Mouse (Mus musculus): ENCODE data around the gene Lipc. TPM values are rescaled to one million over a fixed set of nuclear protein-coding genes. Genes with fewer than 3 reads are reported as not detected.
A peak's percentile ranks its signal among the peaks of the same experiment; 100 is the strongest.

The Lipc gene
- polyA plus RNA-seq, 1 experiment from 2014 or later: 0.90 TPM

GRCm38 (mm10) chr9:70892627-70893026 lies 59.4 kb downstream of the Lipc start:
- 85% methylated on average over 5 of the region's 5 CpGs for WGBS
- ATAC-seq (ENCODE audit: insufficient number of reproducible peaks, insufficient read depth, low FRiP score, low read depth): no peak
- no peak overlapping the region for H3K9ac ChIP-seq (replicated peaks; ENCODE audit: low read depth, low read length)
- no peaks in the 10 kb centered on the region for H3K27me3 ChIP-seq (ENCODE audit: control insufficient read depth, insufficient read depth, low read length)
- no peak overlapping the region for H3K27ac ChIP-seq (ENCODE audit: low read length)
- no peaks in the 10 kb centered on the region for H3K36me3 ChIP-seq (ENCODE audit: control insufficient read depth, insufficient read depth, low read length)
- H3K4me1 ChIP-seq (ENCODE audit: control insufficient read depth, insufficient read depth, low read length): peaks cover 3% of the 10 kb centered on the region; the same call in 1 of the 2 replicates
- H3K4me3 ChIP-seq (ENCODE audit: low read depth, low read length): no peak overlapping the region
- H3K9me3 ChIP-seq (ENCODE audit: control insufficient read depth, low read depth, low read length): no peaks in the 10 kb centered on the region
- no peak overlapping the region for H3K4me2 ChIP-seq (replicated peaks; ENCODE audit: low read depth, low read length)

- ATAC-seq (ENCODE audit: insufficient number of reproducible peaks, insufficient read depth, low FRiP score, low read depth): no peak
Measured at GRCm38 (mm10) chr9:70891431-70892133, 60.4 kb downstream of the Lipc start.

GRCm38 (mm10) chr9:70890736-70891135 lies 61.3 kb downstream of the Lipc start:
- no peaks in the 10 kb centered on the region for H3K9me3 ChIP-seq (ENCODE audit: control insufficient read depth, low read depth, low read length)
- WGBS: 86% methylated on average over 7 of the region's 7 CpGs
- H3K4me2 ChIP-seq (replicated peaks; ENCODE audit: low read depth, low read length): no peak overlapping the region
- ATAC-seq (ENCODE audit: insufficient number of reproducible peaks, insufficient read depth, low FRiP score, low read depth): no peak
- no peak overlapping the region for H3K9ac ChIP-seq (replicated peaks; ENCODE audit: low read depth, low read length)
- H3K4me3 ChIP-seq (ENCODE audit: low read depth, low read length): no peak overlapping the region
- no peaks in the 10 kb centered on the region for H3K27me3 ChIP-seq (ENCODE audit: control insufficient read depth, insufficient read depth, low read length)
- no peaks in the 10 kb centered on the region for H3K36me3 ChIP-seq (ENCODE audit: control insufficient read depth, insufficient read depth, low read length)
- peak overlapping the region; percentile 48; the same call in 1 of the 2 replicates for H3K27ac ChIP-seq (ENCODE audit: low read length)
- peaks cover 3% of the 10 kb centered on the region; the same call in 1 of the 2 replicates for H3K4me1 ChIP-seq (ENCODE audit: control insufficient read depth, insufficient read depth, low read length)

More at GRCm38 (mm10) chr9:70891431-70892133, 60.4 kb downstream of the Lipc start:
- Histone ChIP-seq H3K4me1 (ENCODE audit: control insufficient read depth, insufficient read depth, low read length) (peaks cover 3% of the 10 kb centered on the region; the same call in 1 of the 2 replicates), H3K4me2 (replicated peaks; ENCODE audit: low read depth, low read length) (no peak overlapping the region), H3K9ac (replicated peaks; ENCODE audit: low read depth, low read length) (no peak overlapping the region), H3K27ac (ENCODE audit: low read length) (no peak overlapping the region), H3K27me3 (ENCODE audit: control insufficient read depth, insufficient read depth, low read length) (no peaks in the 10 kb centered on the region), H3K4me3 (ENCODE audit: low read depth, low read length) (no peak overlapping the region), H3K36me3 (ENCODE audit: control insufficient read depth, insufficient read depth, low read length) (no peaks in the 10 kb centered on the region), H3K9me3 (ENCODE audit: control insufficient read depth, low read depth, low read length) (no peaks in the 10 kb centered on the region)
- 49% methylated on average over 8 of the region's 8 CpGs for WGBS

DNA sequence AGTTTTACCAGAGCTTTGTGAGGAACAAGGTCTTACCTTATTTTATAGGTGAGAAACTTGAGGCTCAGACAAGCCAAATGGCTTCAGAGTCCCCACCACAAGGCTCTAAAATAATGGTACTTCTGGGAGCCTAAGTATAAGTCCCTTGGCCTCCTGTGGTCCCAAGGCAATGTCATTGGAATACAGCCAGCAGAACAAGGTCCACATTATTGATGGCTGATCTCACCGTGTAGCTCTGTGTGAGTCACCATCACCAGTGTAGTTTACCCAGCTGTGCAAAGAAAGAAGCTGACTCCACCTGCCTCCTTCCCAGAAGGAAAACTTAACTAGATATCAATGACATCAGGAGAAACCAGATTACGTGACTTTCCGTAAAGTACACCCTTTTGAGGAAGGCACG lies 63.1 kb downstream of the Lipc start:
- Histone ChIP-seq H3K9me3 (ENCODE audit: control insufficient read depth, low read depth, low read length) (no peaks in the 10 kb centered on the region), H3K36me3 (ENCODE audit: control insufficient read depth, insufficient read depth, low read length) (no peaks in the 10 kb centered on the region), H3K4me3 (ENCODE audit: low read depth, low read length) (no peak overlapping the region), H3K9ac (replicated peaks; ENCODE audit: low read depth, low read length) (no peak overlapping the region), H3K27ac (ENCODE audit: low read length) (peak overlapping the region; percentile 91), H3K4me2 (replicated peaks; ENCODE audit: low read depth, low read length) (no peak overlapping the region), H3K4me1 (ENCODE audit: control insufficient read depth, insufficient read depth, low read length) (peaks cover 3% of the 10 kb centered on the region; the same call in 1 of the 2 replicates), H3K27me3 (ENCODE audit: control insufficient read depth, insufficient read depth, low read length) (no peaks in the 10 kb centered on the region)
- WGBS: 57% methylated on average over 4 of the region's 4 CpGs
- ATAC-seq (ENCODE audit: insufficient number of reproducible peaks, insufficient read depth, low FRiP score, low read depth): peak; percentile 92

DNA sequence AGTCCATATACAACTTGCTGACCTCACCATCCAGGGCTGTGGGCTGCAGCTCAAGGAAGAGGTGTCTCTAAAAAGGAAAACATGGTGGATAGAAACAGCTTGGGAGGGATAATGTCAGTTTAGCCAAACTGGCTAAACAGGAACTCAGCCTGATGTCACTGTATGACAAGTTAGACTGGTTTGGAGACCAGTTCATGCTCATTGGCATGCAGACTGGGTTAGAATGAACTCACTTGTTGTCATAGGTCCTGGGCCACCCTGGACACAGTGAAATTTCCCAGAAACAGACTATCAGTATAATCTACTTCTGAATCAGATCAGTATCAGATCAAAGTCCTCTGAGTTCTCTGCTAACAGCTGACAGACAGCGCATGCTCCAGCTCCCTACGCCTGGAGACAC lies 63.5 kb downstream of the Lipc start:
- Histone ChIP-seq H3K4me2 (replicated peaks; ENCODE audit: low read depth, low read length) (no peak overlapping the region), H3K27me3 (ENCODE audit: control insufficient read depth, insufficient read depth, low read length) (no peaks in the 10 kb centered on the region)

GRCm38 (mm10) chr9:70881982-70882381 lies 70.0 kb downstream of the Lipc start:
- 47% methylated on average over 5 of the region's 5 CpGs for WGBS
- ATAC-seq (ENCODE audit: insufficient number of reproducible peaks, insufficient read depth, low FRiP score, low read depth): no peak
- H3K27ac ChIP-seq (ENCODE audit: low read length): no peak overlapping the region
- no peaks in the 10 kb centered on the region for H3K36me3 ChIP-seq (ENCODE audit: control insufficient read depth, insufficient read depth, low read length)
- no peaks in the 10 kb centered on the region for H3K27me3 ChIP-seq (ENCODE audit: control insufficient read depth, insufficient read depth, low read length)
- no peak overlapping the region for H3K4me3 ChIP-seq (ENCODE audit: low read depth, low read length)
- H3K9me3 ChIP-seq (ENCODE audit: control insufficient read depth, low read depth, low read length): no peaks in the 10 kb centered on the region
- H3K4me1 ChIP-seq (ENCODE audit: control insufficient read depth, insufficient read depth, low read length): no peaks in the 10 kb centered on the region
- no peak overlapping the region for H3K9ac ChIP-seq (replicated peaks; ENCODE audit: low read depth, low read length)
- no peak overlapping the region for H3K4me2 ChIP-seq (replicated peaks; ENCODE audit: low read depth, low read length)

More for the DNA sequence above, 63.5 kb downstream of the Lipc start:
- H3K36me3 ChIP-seq (ENCODE audit: control insufficient read depth, insufficient read depth, low read length): no peaks in the 10 kb centered on the region
- ATAC-seq (ENCODE audit: insufficient number of reproducible peaks, insufficient read depth, low FRiP score, low read depth): peak; percentile 63
- WGBS: 79% methylated on average over 2 of the region's 2 CpGs
- H3K9me3 ChIP-seq (ENCODE audit: control insufficient read depth, low read depth, low read length): no peaks in the 10 kb centered on the region
- no peak overlapping the region for H3K4me3 ChIP-seq (ENCODE audit: low read depth, low read length)
- peaks cover 3% of the 10 kb centered on the region; the same call in 1 of the 2 replicates for H3K4me1 ChIP-seq (ENCODE audit: control insufficient read depth, insufficient read depth, low read length)
- no peak overlapping the region for H3K9ac ChIP-seq (replicated peaks; ENCODE audit: low read depth, low read length)
- H3K27ac ChIP-seq (ENCODE audit: low read length): peak overlapping the region; percentile 91

DNA sequence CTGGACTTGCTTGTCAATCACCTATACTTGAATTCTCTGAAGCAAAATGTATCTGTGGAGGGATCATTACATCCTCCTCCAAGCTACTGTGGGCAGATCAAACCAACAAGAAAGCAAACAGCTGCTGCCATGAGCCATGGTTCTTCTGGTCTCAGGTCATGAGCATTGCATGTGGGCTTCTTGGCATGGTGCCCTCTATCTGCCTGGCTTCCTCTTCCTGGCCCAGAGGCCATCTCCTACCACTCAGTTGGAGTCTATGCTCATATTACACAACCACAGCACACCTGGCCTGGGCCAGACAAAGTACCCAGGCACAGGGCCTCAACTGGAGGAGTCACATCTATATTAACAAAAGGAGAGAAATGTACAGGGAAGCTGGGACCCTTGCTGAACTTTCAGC lies 73.2 kb downstream of the Lipc start:
- Histone ChIP-seq H3K9ac (replicated peaks; ENCODE audit: low read depth, low read length) (no peak overlapping the region), H3K4me3 (ENCODE audit: low read depth, low read length) (no peak overlapping the region), H3K4me2 (replicated peaks; ENCODE audit: low read depth, low read length) (no peak overlapping the region), H3K27me3 (ENCODE audit: control insufficient read depth, insufficient read depth, low read length) (no peaks in the 10 kb centered on the region), H3K9me3 (ENCODE audit: control insufficient read depth, low read depth, low read length) (no peaks in the 10 kb centered on the region), H3K27ac (ENCODE audit: low read length) (no peak overlapping the region), H3K36me3 (ENCODE audit: control insufficient read depth, insufficient read depth, low read length) (no peaks in the 10 kb centered on the region), H3K4me1 (ENCODE audit: control insufficient read depth, insufficient read depth, low read length) (no peaks in the 10 kb centered on the region)
- no peak for ATAC-seq (ENCODE audit: insufficient number of reproducible peaks, insufficient read depth, low FRiP score, low read depth)

DNA sequence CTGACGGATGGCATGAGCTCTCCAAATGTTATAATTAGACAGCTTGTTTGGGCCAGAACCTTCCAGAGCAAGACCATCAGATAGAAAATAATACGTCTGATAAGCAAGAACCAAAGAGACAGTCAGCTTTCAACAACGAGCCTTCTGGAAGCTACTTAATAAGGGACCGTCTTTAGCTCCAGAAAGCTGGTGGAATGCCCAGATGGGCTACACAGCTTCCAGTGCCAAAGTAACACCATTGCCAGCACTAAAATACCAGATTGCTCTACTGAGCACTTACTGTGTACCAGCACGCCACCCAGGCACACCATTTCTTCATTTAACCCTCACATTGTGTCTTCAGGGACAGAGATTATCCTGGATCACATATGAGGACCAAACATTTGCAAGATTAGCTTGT lies 73.9 kb downstream of the Lipc start:
- Histone ChIP-seq H3K4me2 (replicated peaks; ENCODE audit: low read depth, low read length) (no peak overlapping the region), H3K9ac (replicated peaks; ENCODE audit: low read depth, low read length) (no peak overlapping the region), H3K36me3 (ENCODE audit: control insufficient read depth, insufficient read depth, low read length) (no peaks in the 10 kb centered on the region), H3K4me1 (ENCODE audit: control insufficient read depth, insufficient read depth, low read length) (no peaks in the 10 kb centered on the region), H3K4me3 (ENCODE audit: low read depth, low read length) (no peak overlapping the region), H3K27ac (ENCODE audit: low read length) (no peak overlapping the region), H3K9me3 (ENCODE audit: control insufficient read depth, low read depth, low read length) (no peaks in the 10 kb centered on the region), H3K27me3 (ENCODE audit: control insufficient read depth, insufficient read depth, low read length) (no peaks in the 10 kb centered on the region)
- no peak for ATAC-seq (ENCODE audit: insufficient number of reproducible peaks, insufficient read depth, low FRiP score, low read depth)
- 78% methylated on average over 5 of the region's 5 CpGs for WGBS

- no peaks in the 10 kb centered on the region for H3K9me3 ChIP-seq (ENCODE audit: control insufficient read depth, low read depth, low read length)
- no peak for ATAC-seq (ENCODE audit: insufficient number of reproducible peaks, insufficient read depth, low FRiP score, low read depth)
- H3K9ac ChIP-seq (replicated peaks; ENCODE audit: low read depth, low read length): no peak overlapping the region
- H3K36me3 ChIP-seq (ENCODE audit: control insufficient read depth, insufficient read depth, low read length): no peaks in the 10 kb centered on the region
- 73% methylated on average over 4 of the region's 4 CpGs for WGBS
- H3K27ac ChIP-seq (ENCODE audit: low read length): no peak overlapping the region
- no peak overlapping the region for H3K4me3 ChIP-seq (ENCODE audit: low read depth, low read length)
- no peaks in the 10 kb centered on the region for H3K4me1 ChIP-seq (ENCODE audit: control insufficient read depth, insufficient read depth, low read length)
- H3K4me2 ChIP-seq (replicated peaks; ENCODE audit: low read depth, low read length): no peak overlapping the region
- no peaks in the 10 kb centered on the region for H3K27me3 ChIP-seq (ENCODE audit: control insufficient read depth, insufficient read depth, low read length)
Measured at GRCm38 (mm10) chr9:70875490-70875889, 76.5 kb downstream of the Lipc start.

All from stomach, embryonic 14.5 days (tissue).